Mouse (Mus musculus) right cerebral cortex, adult 2 months (tissue): ENCODE measurements around the gene Ralgds.

Experiments
- DNase-seq, 2 experiments: peaks; one replicate each; pipeline ENCODE4 v3.0.0; 2021 to 2022; ENCODE audit warnings: low spot score in 2 of 2

Ralgds gene

DNA sequence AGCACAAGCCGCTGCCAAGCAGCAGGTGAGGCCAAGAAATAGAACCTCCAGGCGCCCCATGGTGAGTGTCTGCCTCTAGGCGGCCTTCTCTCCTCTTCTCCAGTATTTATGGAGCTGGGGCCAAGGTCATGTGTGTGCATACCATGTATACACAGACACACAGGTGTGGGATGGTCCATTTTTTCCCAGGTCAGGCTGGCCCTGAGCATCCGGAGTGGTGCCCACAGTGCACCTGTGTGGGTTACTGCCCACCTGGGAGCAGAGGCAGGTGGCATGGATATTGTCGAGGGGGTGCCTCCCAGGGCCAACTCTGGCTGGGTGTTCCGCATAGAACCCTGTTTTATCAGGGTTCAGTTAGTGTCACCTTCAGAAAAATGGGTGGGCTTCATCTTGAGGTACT, 50.4 kb downstream of the Ralgds start, which contains the start of gene Cel:
Gene Cel (minus strand): TSS at position 101 of the 400 bp plus-strand sequence.
- DNase-seq: no peak

DNA sequence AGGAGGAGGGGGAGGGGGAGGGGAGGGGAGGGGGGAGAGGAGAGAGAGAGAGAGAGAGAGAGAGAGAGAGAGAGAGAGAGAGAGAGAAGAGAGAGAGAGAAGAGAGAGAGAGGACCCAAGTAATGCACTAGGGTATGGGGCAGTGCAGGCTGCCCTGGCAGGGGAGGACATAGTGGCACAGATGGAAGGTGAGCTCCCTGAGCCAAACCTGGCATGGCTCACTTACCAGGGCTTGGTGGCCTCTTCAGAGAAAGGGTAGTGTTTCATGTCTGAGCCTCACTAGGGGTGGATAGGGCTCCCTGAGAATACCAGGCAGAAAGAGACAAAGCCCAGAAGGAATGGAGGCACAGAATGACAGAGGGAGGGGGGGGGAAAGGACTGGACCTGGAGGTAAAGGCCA, 50.9 kb downstream of the Ralgds start:
- DNase-seq: no peak

DNA sequence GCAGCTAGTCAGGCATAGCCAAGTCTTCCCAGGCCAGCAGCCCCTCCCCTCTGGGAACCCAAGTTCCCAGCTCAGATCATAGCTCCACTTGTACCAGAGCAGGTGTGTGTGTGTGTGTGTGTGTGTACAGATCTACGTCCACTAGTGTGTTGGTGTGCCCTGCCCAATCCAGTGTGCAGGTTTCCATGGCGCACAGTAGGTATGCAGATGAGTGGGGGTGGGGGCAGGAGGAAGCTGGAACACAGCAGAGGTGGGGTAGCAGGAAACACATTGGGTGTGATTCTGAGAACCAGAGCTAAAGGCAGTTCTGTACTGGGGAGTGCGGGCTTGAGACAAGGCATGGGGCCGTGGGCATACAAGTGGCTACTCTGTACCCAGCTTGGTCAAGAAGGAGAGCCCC, 51.5 kb downstream of the Ralgds start:
- DNase-seq: no peak

DNA sequence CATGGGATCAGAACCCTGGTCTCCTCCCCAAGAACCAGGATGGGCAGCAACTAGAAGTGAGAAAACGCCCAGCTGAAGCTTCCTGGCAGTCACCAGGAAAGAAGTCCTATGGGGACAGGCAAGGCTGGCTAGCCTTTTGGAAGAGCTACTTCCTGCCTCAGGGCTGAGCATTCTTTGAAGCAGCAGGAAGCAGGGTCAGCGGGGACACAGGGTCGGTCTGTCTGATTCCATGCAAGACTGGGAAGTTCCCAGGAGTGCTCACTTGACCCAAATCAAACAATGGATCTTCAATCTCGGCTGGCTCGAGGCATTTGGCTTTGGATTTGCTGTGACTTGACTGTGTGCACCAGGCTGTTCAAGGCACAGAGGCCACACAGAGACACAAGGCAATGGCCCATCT, 53.6 kb downstream of the Ralgds start:
- DNase-seq: no peak

DNA sequence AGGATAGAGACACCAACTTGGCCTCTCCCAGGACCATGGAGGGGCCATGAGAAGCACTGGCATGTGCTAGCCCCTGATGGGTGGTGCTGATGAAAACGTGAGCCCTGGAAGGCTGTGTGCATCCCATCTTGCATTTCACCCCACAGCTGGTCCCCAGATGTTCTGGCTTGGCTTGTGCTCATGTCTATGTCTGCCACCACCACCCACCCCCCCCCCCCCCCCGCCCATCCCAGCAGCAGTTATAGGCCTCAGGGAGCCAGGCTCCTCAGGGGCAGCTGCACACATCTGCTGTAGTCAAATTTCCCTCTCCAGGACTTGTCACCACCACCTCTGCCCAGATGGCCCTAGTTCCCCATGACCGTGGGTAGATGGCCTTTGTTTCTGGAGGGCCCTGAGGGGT, 57.0 kb downstream of the Ralgds start:
- DNase-seq: no peak

DNA sequence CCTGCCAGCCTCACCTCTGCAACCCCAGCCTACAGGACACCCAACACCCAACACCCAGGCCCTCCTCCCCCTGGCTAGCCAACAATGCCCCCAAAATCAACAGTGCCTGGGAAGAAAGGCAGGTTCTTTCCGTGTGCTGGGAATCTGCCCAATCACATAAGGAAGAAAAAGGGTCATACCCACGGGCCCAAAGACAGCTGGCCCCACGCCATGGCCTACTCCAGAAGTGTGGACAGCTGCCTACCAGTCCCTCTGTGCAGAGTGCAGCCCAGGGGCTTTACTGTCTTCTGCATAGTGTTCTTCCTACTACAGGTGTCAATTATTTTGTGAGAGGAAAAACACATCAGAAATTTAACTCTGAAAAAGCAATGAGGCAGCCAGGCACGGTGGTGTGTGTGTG, 62.4 kb downstream of the Ralgds start:
- no peak for DNase-seq

DNA sequence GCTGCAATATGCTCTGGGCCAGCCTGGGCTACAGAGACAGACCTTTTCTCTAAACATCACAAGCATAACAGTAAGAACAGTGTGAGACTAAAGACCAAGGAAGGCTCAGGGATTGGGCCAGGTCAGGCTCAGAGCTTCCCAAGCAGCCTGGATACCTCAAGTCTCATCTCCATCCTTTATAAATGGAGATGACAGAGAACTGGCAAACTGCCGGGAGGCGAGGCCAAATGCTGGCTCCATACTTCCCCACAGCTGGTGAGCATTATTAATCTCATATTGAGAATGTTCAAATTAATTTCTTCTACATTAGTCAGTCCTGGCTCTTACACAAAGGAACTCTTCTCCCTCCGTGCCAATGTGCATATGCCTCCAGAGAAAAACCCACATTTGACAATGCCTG, 63.9 kb downstream of the Ralgds start:
- DNase-seq: no peak

DNA sequence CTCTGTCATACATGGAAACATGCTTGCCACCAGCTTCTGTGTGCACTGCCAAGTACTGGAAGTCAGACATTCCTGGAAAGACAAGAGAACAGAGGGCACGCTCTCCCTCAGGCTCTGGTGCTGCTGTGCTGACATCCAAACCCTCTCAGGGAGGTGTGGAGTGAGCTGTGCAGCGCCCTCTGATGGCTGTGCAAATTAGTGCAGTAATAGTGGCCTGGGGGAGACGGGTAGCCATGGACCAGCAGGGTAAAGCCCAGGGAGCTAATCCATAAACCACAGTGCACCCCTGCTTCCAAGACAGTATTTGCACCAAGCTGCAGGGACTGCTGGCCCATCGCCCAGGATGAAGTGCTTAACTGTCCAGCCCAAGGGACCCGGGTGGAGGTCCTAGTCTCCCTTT, 65.1 kb downstream of the Ralgds start:
- peak in 1 of 2 experiments; percentile 26 for DNase-seq

DNA sequence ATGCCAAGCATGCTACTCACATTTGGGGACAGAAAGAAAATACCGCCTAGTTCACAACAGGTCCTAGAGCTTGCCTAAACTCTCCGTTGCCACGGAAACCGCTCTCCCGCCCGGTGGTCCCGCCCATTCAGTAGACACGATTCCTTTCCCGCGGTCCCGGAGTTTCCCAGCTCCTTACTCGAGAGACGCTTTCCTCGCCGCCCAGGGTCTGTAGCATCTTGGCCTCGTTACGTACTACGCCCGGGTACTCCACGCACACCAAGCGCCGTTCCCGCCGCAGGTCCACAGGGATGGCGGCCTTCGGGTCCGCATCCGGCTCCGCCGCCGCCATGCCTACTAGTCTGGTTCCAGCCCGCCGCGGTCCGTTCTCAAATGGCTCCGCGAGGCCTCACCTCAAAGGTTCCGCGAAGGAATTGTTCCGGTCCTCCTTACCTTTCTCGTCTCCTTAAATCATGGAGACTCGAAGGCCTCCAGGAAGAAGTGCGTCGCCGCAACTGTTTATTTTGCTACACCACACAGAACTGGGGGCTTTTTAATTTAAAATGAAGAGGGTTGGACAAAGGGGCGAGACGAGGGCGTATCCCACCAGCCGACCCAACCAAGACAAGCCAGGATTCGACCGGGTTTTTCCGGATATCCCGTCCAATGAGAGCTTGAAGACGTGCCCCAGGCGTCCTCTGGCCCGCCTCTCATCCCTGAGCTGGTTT, 69.9 kb downstream of the Ralgds start:
- DNase-seq: peak; percentile 91 to 92

DNA sequence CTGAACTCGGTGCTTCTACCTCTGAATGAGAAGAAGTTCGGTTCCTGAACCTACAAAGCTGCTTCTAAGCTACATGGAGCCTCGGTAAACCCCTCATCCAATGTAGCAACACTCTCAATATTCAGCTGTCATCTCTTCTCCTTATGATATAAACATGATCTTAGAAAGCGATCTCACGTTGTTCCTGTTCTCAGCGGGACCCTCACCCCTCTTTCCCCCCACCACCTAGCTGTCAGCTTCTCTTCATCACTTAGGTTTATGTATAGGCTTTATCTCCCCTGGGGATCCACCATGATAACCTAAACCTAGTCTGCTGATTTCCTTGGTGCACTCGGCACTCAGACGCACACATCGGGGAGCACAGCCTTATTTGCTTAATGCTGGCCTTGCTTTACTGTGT, 70.7 kb downstream of the Ralgds start, which contains the start of gene Gtf3c5:
Gene Gtf3c5 (minus strand): TSS at position 101 of the 400 bp plus-strand sequence.
- no peak for DNase-seq

DNA sequence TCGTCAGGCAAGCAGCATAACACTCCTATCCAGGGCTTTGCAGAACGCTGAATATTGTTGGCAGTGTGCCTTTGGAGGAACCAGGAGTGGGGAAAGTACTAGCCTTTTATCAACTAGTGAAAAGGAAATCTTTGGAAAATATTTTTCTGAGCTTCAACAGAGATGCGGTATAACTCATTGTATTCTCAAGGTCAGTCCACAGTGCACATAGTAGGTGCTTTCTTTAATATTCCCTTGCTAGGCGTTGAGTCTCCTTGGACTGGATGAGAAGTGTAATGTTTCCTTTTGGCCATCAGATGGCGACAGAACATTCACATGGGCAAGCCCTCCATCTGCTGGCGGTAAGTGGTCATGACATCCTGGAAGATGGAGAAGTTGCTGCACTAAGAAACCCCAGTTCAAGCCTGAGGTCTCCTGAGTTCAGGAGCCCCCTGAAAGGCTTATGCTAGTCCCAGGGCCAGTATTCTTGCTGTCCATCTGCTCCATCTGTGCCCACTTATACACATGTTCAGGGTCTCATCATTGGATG, 72.2 kb downstream of the Ralgds start:
- peak; percentile 79 to 85 for DNase-seq

DNA sequence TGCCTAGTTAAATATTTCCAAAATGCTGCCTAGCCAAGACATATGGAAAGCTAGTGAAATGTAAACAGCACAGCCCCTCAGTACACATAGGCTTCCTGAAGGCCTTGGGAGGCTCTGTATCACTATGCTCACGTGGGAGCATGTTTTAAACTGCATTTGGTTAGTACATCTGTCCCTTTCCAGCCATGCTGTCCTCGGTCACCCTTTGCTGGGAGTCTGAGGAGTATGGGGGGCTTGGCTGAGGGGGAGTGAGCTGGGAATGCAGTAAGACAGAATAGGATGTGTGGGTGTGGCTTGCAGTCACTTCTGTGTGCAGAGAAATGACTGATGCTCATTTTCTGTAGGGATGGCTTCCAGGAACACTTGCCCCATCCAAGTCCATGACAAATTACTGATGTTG, 72.8 kb downstream of the Ralgds start:
- no peak for DNase-seq

DNA sequence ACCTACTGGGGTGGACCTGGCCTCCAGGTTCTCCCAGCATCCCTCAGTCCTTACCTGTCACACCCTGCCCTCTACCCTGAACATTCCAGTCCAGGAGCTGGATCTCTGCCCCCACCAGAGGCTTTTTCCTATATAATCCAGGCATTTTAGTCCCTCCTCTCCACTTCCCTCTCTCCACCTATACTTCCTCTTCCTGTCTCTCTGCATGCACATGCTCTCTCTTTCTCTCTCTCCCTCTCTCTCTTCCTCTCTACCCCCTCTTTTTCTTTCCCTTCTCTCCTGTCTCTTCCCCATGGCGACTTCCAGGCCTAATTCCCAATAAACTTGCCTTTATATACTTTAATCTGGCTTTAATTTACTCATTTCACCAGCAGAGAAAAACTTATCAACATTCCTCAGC, 75.6 kb downstream of the Ralgds start:
- DNase-seq: no peak

DNA sequence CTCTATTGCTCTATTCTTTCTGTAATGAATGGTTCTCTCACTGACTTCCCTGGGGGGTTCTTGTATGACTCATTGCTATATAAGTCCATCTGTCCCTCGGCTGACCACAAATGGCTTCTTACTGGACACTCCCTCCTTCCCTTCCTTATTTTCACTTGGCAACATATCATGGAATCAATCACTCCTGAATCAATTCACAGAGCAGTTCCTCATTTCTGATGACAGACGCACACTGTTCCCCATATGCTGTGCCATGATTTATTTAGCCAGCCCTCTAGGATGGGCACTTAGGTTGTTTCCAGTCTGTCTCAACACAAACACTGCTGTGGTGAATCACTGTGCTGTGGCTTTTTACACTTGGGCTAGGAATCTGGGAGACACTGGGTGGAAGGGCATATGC, 78.6 kb downstream of the Ralgds start:
- no peak for DNase-seq

DNA sequence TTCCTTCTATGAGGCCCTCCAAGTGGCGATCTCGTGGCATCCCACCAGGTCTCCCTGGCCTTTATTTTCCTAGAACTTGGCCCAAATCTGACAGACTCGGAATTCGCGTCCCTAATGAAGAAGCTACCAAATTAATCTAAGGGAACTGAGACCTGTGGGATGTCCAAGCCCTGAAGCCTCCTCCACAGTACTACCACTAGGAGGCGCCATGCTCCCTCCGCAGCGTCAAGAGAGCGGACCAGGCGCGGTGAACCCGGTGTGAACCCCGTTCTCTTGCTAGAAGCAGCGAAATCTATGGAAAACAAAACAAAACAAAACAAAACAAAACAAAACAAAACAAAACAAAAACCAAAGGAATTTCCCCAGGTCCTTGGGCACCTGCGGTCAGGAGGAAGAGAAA, 79.9 kb downstream of the Ralgds start:
- peak in 1 of 2 experiments; percentile 36 for DNase-seq

DNA sequence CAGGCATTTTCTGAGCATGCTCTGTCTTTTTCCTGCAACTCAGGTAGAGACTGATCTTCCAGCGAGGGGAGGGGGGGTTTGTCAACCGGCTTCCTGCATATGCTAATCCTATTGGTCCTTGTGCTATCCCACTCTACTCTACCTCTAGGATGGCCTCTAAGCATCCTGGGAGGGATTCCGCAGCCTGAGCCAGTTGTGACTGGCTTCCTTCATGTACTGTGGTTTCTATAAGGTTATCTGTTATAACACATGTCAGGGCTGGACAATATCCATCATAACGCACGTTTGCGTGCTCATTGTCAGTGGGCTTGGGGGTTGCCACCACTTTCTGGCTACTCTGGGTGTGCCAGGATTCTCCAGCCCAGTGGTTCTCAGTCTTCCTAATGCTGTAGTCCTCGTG, 83.1 kb downstream of the Ralgds start:
- no peak for DNase-seq

DNA sequence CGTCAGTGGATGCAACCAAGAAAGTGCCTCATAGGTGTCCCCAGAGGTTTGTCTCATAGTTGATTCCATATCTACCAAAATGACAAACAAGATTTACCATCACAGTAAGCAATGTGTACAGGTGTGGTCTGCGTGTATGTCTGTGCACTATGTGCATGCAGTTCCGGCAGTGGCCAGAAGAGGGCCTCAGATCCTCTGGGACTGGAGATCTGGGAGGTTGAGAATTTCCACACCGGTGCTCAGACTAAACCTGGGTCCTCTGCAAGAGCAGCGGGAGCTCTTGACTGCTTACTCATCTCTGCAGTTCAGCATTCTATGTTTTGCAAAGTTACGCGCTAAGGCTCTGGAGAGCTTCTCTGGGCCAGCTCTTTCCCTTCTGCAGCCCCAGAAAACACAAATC, 84.1 kb downstream of the Ralgds start:
- DNase-seq: no peak

DNA sequence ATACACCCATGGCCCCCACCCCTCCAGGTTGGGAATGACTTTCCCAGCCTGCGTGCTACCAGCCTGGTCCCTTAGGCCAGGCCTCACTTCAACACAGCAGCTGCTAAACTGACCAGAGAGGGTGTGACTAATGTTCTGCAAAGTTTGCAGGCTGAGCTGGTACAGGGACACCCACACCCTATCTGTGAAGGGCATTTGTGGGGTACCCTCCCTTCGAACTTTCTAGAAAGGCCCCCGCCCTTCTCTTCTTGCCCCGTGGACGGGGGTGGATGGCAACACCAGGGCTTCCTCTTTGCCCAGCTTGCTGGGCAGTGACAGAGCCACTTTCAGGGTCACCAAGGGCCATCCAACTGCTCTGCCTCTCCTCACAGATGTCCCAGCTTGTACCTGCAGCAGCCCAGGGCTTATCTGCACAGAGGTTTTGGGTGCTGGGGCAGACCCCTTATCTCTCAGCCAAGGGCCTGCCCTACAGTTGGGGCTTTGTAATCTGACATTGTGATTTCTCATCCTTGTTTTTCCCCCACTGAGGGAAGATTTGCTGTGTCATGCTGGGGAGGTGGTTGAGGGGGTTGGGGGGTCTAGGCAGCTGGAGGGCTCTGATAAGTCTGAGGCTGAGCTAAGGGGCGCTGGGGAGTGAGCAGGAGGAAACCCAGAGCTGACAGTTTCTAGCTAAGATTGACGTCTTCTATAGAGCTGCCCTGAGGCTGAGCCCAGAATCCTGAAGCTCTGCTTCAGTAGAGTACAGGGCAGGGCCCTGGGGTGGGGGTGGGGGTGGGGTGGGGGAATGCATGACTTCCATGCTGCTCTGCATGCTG, 85.0 kb downstream of the Ralgds start:
- no peak for DNase-seq

DNA sequence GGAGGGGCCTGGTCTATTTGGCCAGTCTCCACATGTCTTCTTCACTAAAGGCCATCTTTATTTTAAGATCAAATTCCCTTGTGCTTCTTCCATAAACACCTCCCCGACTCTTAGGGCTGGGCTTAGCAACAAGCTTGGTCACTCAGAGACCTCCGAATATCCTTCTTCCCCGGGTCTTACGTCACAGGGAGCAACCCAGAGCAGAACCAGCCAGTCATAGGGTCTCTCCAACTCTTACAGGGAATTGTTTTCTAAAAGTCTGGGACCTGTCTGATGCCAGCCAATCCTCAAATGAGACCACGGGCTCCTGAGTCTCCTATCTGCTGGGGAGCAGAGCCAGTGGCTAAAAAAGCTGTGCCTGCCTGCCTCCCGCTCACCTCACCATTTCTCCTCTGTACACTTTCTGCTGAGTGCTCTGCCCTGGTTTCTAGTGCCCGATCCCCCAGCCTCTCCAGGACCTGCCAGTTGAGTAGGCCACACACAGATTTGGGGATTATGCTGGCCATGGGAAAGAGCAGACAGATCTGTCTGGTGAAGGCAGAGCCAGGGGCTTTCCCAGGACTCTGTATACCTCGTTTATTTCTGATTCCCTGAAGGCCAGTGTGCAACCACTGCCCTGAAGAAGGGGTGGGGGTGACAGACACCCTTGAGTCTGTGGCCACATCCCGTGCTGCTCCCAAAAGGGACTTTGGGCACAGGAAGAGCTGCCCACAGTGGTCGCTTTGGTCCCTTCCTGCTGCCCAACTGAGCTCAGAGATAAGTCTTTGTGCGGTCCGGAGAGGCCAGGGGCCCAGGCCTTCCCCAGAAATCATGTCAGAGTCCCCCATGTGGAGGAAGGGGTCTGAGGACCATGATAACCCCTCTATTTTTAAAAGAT, 86.0 kb downstream of the Ralgds start:
- no peak for DNase-seq

DNA sequence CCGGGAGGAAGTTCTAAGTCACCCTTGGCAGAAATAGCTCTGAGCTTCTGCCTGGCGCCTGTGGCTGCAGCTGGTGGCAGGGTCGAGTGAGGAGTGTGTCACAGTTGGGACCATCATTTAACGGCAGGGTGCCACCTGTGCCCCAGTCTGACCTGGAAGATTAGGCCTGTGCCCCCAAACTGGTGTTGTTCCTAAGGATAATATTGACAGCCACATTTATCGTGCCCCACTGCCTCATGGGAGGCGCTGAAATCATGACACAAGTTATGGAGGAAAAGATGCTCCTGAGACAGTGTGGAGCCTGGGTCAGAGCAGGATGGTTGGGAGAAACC, 86.6 kb downstream of the Ralgds start:
- no peak for DNase-seq

DNA sequence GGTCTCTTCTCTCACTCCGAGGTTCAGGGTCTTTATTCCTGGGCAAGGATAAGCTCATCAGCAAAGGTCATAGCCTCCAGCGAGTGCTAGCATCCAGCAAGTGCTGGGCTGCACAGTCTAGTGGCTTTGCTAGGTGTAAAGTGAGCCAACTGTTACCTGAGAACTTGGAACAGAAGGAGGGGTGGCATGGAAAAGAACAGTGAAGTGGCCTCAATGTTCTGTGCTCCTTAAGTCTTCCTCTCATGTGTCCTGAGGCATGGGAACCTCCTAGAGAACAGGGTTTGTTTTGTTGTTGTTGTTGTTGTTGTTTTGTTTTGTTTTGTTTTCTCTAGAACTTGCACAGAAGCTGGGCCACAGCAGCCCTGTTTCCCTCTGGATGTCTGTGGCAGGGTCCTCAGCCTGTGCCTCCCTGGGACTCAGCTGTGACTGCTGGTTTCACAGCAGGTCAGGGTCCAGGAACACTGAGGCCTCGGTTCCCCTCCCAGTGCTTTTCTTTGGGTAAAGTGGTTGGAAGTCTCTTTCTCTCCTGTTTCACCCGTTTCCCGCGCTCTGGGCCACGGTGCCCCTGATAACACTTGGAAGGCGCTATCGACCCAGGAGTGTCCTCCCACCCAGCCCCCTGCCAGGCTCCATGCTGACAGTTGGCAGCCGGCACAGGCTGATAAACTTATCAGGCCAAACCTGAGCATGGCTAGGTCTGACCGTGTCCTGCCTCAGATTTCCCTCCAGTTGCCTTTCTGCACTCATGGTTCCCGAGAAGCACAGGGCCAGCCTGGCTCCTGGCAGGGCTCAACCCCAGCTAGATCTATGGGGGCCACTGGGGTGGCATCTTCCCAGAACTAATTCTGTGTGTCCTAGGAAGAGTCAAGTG, 89.0 kb downstream of the Ralgds start:
- DNase-seq: no peak
